Mouse (Mus musculus) forebrain, embryonic 14.5 days (tissue): ENCODE data around the gene B230219D22Rik. TPM values are rescaled to one million over a fixed set of nuclear protein-coding genes. Genes with fewer than 3 reads are reported as not detected.

Experiments used
- ATAC-seq: fragments of 200-750 bp; cut with Nextera tagmentation; 2 replicates; pipeline ENCODE4 v1.8.0; 2017; ENCODE audit warnings: mild to moderate bottlenecking, moderate library complexity
- DNase-seq: peaks from one replicate; pipeline ENCODE4 v3.0.0-alpha.2; 2015; ENCODE audit warnings: low spot score
- H3K27ac ChIP-seq: fragments of 300-500 bp; sonication (generic); 2 replicates; pipeline ENCODE4 v1.5.1; 2014; ENCODE audit warnings: low read depth, mild to moderate bottlenecking, control low read depth, low read length, moderate library complexity
- H3K27me3 ChIP-seq: fragments of 300-500 bp; sonication (generic); replicated peaks from 2 replicates; pipeline ENCODE4 v1.6.1; 2014; ENCODE audit warnings: low read length, control low read depth, mixed read lengths; ENCODE audit not compliant: control insufficient read depth, insufficient read depth
- H3K36me3 ChIP-seq: fragments of 300-500 bp; sonication (generic); 2 replicates; pipeline ENCODE4 v1.6.1; 2014; ENCODE audit warnings: low read length, control low read depth; ENCODE audit not compliant: control insufficient read depth, insufficient read depth
- H3K4me1 ChIP-seq: fragments of 300-500 bp; sonication (generic); 2 replicates; pipeline ENCODE4 v1.6.1; 2014; ENCODE audit warnings: antibody characterized with exemption, low read length, control low read depth; ENCODE audit not compliant: control insufficient read depth, insufficient read depth
- H3K4me2 ChIP-seq: fragments of 300-500 bp; sonication (generic); 2 replicates; pipeline ENCODE4 v1.6.1; 2014; ENCODE audit warnings: mild to moderate bottlenecking, control low read depth, low read length
- H3K4me3 ChIP-seq: fragments of 300-500 bp; sonication (generic); 2 replicates; pipeline ENCODE4 v1.5.1; 2014; ENCODE audit warnings: low read depth, low read length, control low read depth
- H3K9ac ChIP-seq: fragments of 300-500 bp; sonication (generic); 2 replicates; pipeline ENCODE4 v1.6.1; 2014; ENCODE audit warnings: mild to moderate bottlenecking, low read length, control low read depth, moderate library complexity
- H3K9me3 ChIP-seq: fragments of 300-500 bp; sonication (generic); replicated peaks from 2 replicates; pipeline ENCODE4 v1.6.1; 2016; ENCODE audit warnings: low read length, control low read depth, mixed read lengths; ENCODE audit not compliant: control insufficient read depth
- WGBS: fragments of 180-500 bp; shearing (Covaris S2); extraction: QIAGEN DNeasy Blood & Tissue Kit; methylation state at CpG from one replicate; pipeline ENCODE4 v1.1.7; 2014; 5-methylcytosine and 5-hydroxymethylcytosine counted together
- polyA plus RNA-seq: library from polyadenylated mRNA; unstranded; fragments of >200 nt; fragmentation: Nextera tagmentation; extraction: Ambion mirVana; gene quantifications from 2 replicates; pipeline ENCODE4 v1.2.1, GENCODE M21; 2014

B230219D22Rik gene
- 56.4 and 61.4 TPM in 2 replicates for polyA plus RNA-seq

GRCm38 (mm10) chr13:55692535-55693242 is at the start of gene B230219D22Rik:
TSS of gene B230219D22Rik (plus strand) at chr13:55693124.
- no peaks in the 10 kb centered on the region for H3K9me3 ChIP-seq
- H3K4me2 ChIP-seq: peak within 1 kb of the TSS; percentile 59
- H3K4me1 ChIP-seq: peaks cover 15% of the 10 kb centered on the region
- no peaks in the 10 kb centered on the region for H3K27me3 ChIP-seq
- ATAC-seq (peak; percentile 99), DNase-seq (peak; percentile 96)
- H3K27ac ChIP-seq: peak within 1 kb of the TSS; percentile 97
- peak within 1 kb of the TSS; percentile 99 for H3K9ac ChIP-seq
- 3% methylated on average over 45 of the region's 51 CpGs for WGBS
- H3K4me3 ChIP-seq: peak within 1 kb of the TSS; percentile 98
- no peaks in the 10 kb centered on the region for H3K36me3 ChIP-seq

GRCm38 (mm10) chr13:55644525-55644924 is 48.4 kb upstream of the B230219D22Rik start:
- DNase-seq (peak; percentile 45), ATAC-seq (no peak)
- Histone ChIP-seq H3K4me3 (no peak overlapping the region), H3K27me3 (no peaks in the 10 kb centered on the region), H3K9me3 (no peaks in the 10 kb centered on the region), H3K4me2 (no peak overlapping the region), H3K36me3 (peaks cover 73% of the 10 kb centered on the region), H3K9ac (no peak overlapping the region), H3K27ac (no peak overlapping the region), H3K4me1 (no peaks in the 10 kb centered on the region)
- WGBS: 86% methylated on average over 2 of the region's 2 CpGs

GRCm38 (mm10) chr13:55650098-55650497 is 42.8 kb upstream of the B230219D22Rik start:
- H3K36me3 ChIP-seq: peaks cover 100% of the 10 kb centered on the region
- H3K4me1 ChIP-seq: no peaks in the 10 kb centered on the region
- H3K4me3 ChIP-seq: no peak overlapping the region
- no peak overlapping the region for H3K4me2 ChIP-seq
- ATAC-seq (no peak), DNase-seq (no peak)
- no peaks in the 10 kb centered on the region for H3K9me3 ChIP-seq
- no peaks in the 10 kb centered on the region for H3K27me3 ChIP-seq
- H3K9ac ChIP-seq: no peak overlapping the region
- 87% methylated on average over 12 of the region's 12 CpGs for WGBS
- no peak overlapping the region for H3K27ac ChIP-seq

GRCm38 (mm10) chr13:55650980-55651379 is 41.9 kb upstream of the B230219D22Rik start:
- no peak overlapping the region for H3K4me3 ChIP-seq

DNA sequence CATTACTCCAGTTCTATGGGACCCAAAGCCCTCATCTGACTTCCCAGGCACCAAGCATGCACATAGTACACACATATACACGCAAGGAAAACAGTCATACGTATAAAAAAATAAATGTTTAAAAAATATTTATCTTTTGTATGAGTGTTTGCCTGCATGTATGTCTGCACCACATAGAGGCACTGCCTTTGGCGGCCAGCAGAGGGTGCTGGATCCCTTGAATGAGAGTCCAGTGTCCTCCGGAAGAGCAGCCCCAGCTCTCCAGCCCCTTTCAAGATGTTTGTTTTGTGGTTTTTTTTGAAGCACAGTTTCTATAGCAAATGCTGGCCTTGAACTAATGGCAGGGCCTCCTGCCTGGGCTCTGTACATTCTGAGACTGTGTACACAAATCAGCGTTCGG is 24.4 kb upstream of the B230219D22Rik start:
- no peak overlapping the region for H3K4me3 ChIP-seq
- peak; percentile 49 for DNase-seq
- H3K9ac ChIP-seq: no peak overlapping the region
- H3K9me3 ChIP-seq: no peaks in the 10 kb centered on the region
- no peaks in the 10 kb centered on the region for H3K27me3 ChIP-seq
- H3K4me2 ChIP-seq: no peak overlapping the region
- peaks cover 83% of the 10 kb centered on the region for H3K36me3 ChIP-seq
- no peaks in the 10 kb centered on the region for H3K4me1 ChIP-seq
- ATAC-seq: no peak
- H3K27ac ChIP-seq: no peak overlapping the region
- 83% methylated on average over 6 of the region's 6 CpGs for WGBS

More at GRCm38 (mm10) chr13:55650980-55651379, 41.9 kb upstream of the B230219D22Rik start:
- peaks cover 100% of the 10 kb centered on the region for H3K36me3 ChIP-seq
- H3K27me3 ChIP-seq: no peaks in the 10 kb centered on the region
- no peak for ATAC-seq
- H3K9me3 ChIP-seq: no peaks in the 10 kb centered on the region
- H3K4me1 ChIP-seq: no peaks in the 10 kb centered on the region
- H3K27ac ChIP-seq: no peak overlapping the region
- no peak overlapping the region for H3K4me2 ChIP-seq
- no peak for DNase-seq
- no peak overlapping the region for H3K9ac ChIP-seq
- 94% methylated on average over 6 of the region's 6 CpGs for WGBS

DNA sequence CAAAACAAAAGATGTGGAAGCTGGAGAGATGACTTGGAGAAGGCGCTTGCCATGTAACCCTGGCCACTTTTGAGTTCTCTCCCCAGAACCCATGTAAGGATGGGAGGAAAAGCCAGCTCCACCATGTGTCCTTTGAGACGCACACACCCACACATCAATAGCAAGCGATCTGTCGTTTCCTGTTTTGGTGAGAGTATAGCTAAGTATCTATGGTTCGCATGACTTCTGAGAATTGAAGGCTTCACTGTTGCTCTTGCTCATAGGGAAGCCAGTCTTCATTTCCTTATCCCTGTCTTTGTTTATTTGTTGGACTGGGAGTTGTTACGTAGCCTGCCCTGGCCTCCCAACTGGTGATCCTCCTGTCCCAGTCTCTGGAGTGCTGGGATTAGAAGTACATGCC is 20.2 kb upstream of the B230219D22Rik start:
- no peak for ATAC-seq
- H3K27ac ChIP-seq: no peak overlapping the region
- 97% methylated on average over 6 of the region's 6 CpGs for WGBS
- H3K27me3 ChIP-seq: no peaks in the 10 kb centered on the region
- H3K4me2 ChIP-seq: no peak overlapping the region
- H3K4me1 ChIP-seq: no peaks in the 10 kb centered on the region
- no peak overlapping the region for H3K9ac ChIP-seq
- peaks cover 92% of the 10 kb centered on the region for H3K36me3 ChIP-seq
- DNase-seq: no peak
- H3K9me3 ChIP-seq: no peaks in the 10 kb centered on the region
- no peak overlapping the region for H3K4me3 ChIP-seq

- H3K4me3 ChIP-seq: no peak overlapping the region
- H3K27ac ChIP-seq: no peak overlapping the region
- WGBS: 89% methylated on average over 8 of the region's 8 CpGs
- H3K9ac ChIP-seq: no peak overlapping the region
- H3K4me2 ChIP-seq: no peak overlapping the region
- no peak for ATAC-seq
- DNase-seq: no peak
- H3K36me3 ChIP-seq: peaks cover 91% of the 10 kb centered on the region
- no peaks in the 10 kb centered on the region for H3K4me1 ChIP-seq
- no peaks in the 10 kb centered on the region for H3K27me3 ChIP-seq
- no peaks in the 10 kb centered on the region for H3K9me3 ChIP-seq
These were observed 15.6 kb upstream of the B230219D22Rik start for GRCm38 (mm10) chr13:55677364-55677763.

DNA sequence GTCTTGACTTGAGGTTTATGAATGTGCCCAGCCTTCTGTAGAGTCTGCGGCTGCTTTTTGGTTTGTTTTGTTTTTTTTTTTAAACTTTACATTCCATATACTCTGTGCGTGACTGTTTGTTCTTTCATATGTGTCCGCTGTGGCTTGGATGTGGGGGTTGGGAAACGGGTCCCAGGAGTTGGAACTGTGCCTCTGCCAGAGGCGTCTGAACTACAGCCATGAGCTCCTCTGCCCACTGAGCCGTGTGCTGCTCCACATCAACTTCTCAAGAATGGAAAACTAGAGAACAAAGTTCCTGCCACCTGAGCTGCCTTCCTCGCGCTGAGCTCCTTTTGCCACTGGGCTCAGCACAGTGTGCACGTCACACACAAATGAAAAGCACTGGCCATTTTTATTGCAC is 10.7 kb upstream of the B230219D22Rik start:
- no peaks in the 10 kb centered on the region for H3K27me3 ChIP-seq
- no peak overlapping the region for H3K9ac ChIP-seq
- no peak overlapping the region for H3K4me2 ChIP-seq
- no peak overlapping the region for H3K27ac ChIP-seq
- no peak overlapping the region for H3K4me3 ChIP-seq
- 81% methylated on average over 9 of the region's 9 CpGs for whole genome bisulfite sequencing
- peaks cover 47% of the 10 kb centered on the region for H3K36me3 ChIP-seq
- H3K9me3 ChIP-seq: no peaks in the 10 kb centered on the region
- DNase-seq (no peak), ATAC-seq (no peak)
- no peaks in the 10 kb centered on the region for H3K4me1 ChIP-seq

- Histone ChIP-seq H3K4me1 (no peaks in the 10 kb centered on the region), H3K4me2 (no peak overlapping the region), H3K36me3 (peaks cover 33% of the 10 kb centered on the region), H3K9ac (no peak overlapping the region), H3K9me3 (no peaks in the 10 kb centered on the region), H3K27me3 (no peaks in the 10 kb centered on the region), H3K4me3 (no peak overlapping the region), H3K27ac (no peak overlapping the region)
- no peak for DNase-seq
- ATAC-seq: no peak
- WGBS: 92% methylated on average over 3 of the region's 3 CpGs
These were observed 9.3 kb upstream of the B230219D22Rik start for GRCm38 (mm10) chr13:55683581-55683980.
